Mouse (Mus musculus) cerebellum, postnatal 10 days (tissue): ENCODE data around the gene Ghrh.
"Not testable (repeated sequence)": the region's sequence is repeated elsewhere in the genome, so short reads cannot be mapped to it uniquely, and the experiment has no call there.

Experiments used
- DNase-seq, 2 experiments: peaks; one replicate each; pipeline ENCODE4 v3.0.0; 2021; ENCODE audit warnings: mixed read lengths in 2 of 2

The Ghrh gene

GRCm38 (mm10) chr2:157347361-157348159 is at the start of gene Ghrh:
TSS of gene Ghrh (minus strand) at chr2:157347506.
- peak; percentile 79 to 80 for DNase-seq

GRCm38 (mm10) chr2:157395960-157396359 is 48.7 kb upstream of the Ghrh start:
- DNase-seq = no peak

- DNase-seq = peak; percentile 49 to 55
These were observed 48.1 kb upstream of the Ghrh start for GRCm38 (mm10) chr2:157395371-157395770.

- no peak for DNase-seq
These were observed 47.6 kb upstream of the Ghrh start for GRCm38 (mm10) chr2:157394868-157395267.

- no peak for DNase-seq
These were observed 46.2 kb upstream of the Ghrh start for GRCm38 (mm10) chr2:157393549-157393948.

- DNase-seq = no peak
These were observed 45.0 kb upstream of the Ghrh start for GRCm38 (mm10) chr2:157392331-157392730.

- DNase-seq = no peak
These were observed 42.2 kb upstream of the Ghrh start for GRCm38 (mm10) chr2:157389591-157389921.

GRCm38 (mm10) chr2:157388901-157389590 is 41.7 kb upstream of the Ghrh start:
- DNase-seq = not testable (repeated sequence)

- DNase-seq = no peak
These were observed 37.5 kb upstream of the Ghrh start for GRCm38 (mm10) chr2:157384836-157385235.

- no peak for DNase-seq
These were observed 29.7 kb upstream of the Ghrh start for GRCm38 (mm10) chr2:157376995-157377394.

GRCm38 (mm10) chr2:157375794-157376757 is 28.8 kb upstream of the Ghrh start:
- no peak for DNase-seq

GRCm38 (mm10) chr2:157375051-157375450 is 27.7 kb upstream of the Ghrh start:
- DNase-seq = no peak

GRCm38 (mm10) chr2:157373681-157374080 is 26.4 kb upstream of the Ghrh start:
- no peak for DNase-seq

- no peak for DNase-seq
These were observed 24.4 kb upstream of the Ghrh start for GRCm38 (mm10) chr2:157371696-157372095.

- no peak for DNase-seq
These were observed 20.7 kb upstream of the Ghrh start for GRCm38 (mm10) chr2:157367991-157368390.

GRCm38 (mm10) chr2:157367184-157367893 is 20.0 kb upstream of the Ghrh start, which contains the start of gene Manbal:
TSS of gene Manbal (plus strand) at chr2:157367594.
- peak; percentile 98 to 99 for DNase-seq

- DNase-seq = no peak
These were observed 19.5 kb upstream of the Ghrh start for GRCm38 (mm10) chr2:157366762-157367161.

GRCm38 (mm10) chr2:157363031-157363430 is 15.7 kb upstream of the Ghrh start:
- DNase-seq = no peak

- DNase-seq = no peak
These were observed 12.7 kb upstream of the Ghrh start for GRCm38 (mm10) chr2:157360028-157360427.

- no peak for DNase-seq
These were observed 6.8 kb upstream of the Ghrh start for GRCm38 (mm10) chr2:157354106-157354505.

GRCm38 (mm10) chr2:157353183-157353582 is 5.9 kb upstream of the Ghrh start:
- DNase-seq = no peak

GRCm38 (mm10) chr2:157349121-157349778 is 1.9 kb upstream of the Ghrh start:
- peak; percentile 50 to 59 for DNase-seq
